Mouse (Mus musculus): Measurements from ENCODE around the gene Pdss1.

- TF ChIP-seq CTCF (conservative IDR thresholded peaks at IDR 0.05; ENCODE audit: low read length) (no peak), POU5F1 (IDR thresholded peaks at IDR 0.05; ENCODE audit: borderline replicate concordance, low read length) (no peak)
Measured at GRCm38 (mm10) chr2:22873159-22873558, 22.2 kb upstream of the Pdss1 start.

Measured in E14TG2a.4 (cell line).